7 mouse cellular contexts compared by ENCODE assay signal in genomic region chr14:33313624-33314023, GRCm38 (mm10).
DNase-seq lines count a peak whose midpoint lies in the region; ATAC-seq and TF ChIP-seq lines count a peak whose summit lies in the region.

No protein-coding gene starts in this region.

- H3K4me1 ChIP-seq in G1E (ENCODE audit: insufficient read depth, low read depth, low read length) = no peaks in the 10 kb centered on the region
- H3K4me1 ChIP-seq in bone marrow macrophage, adult 2 months (ENCODE audit: control insufficient read depth, insufficient read depth, low read length) = peaks cover 13% of the 10 kb centered on the region

- TF ChIP-seq POLR2A in bone marrow macrophage, adult 2 months (IDR thresholded peaks at IDR 0.05; ENCODE audit: borderline replicate concordance, low read depth, low read length) = no peak

- H3K4me3 ChIP-seq in G1E (ENCODE audit: low read depth, low read length) = no peak overlapping the region
- H3K4me3 ChIP-seq in bone marrow macrophage, adult 2 months (ENCODE audit: insufficient read depth, low read length) = no peak overlapping the region
- no peak overlapping the region for H3K4me3 ChIP-seq in layer of hippocampus, adult 2 months

- no peaks in the 10 kb centered on the region for H3K36me3 ChIP-seq in G1E (replicated peaks)

- H3K9me3 ChIP-seq in G1E (replicated peaks) = peaks cover 49% of the 10 kb centered on the region

- TF ChIP-seq CTCF in G1E (IDR thresholded peaks at IDR 0.05; ENCODE audit: low read depth, low read length) = peak; percentile 18; the same call in 1 of the 2 replicates
- TF ChIP-seq CTCF in bone marrow macrophage, adult 2 months (IDR thresholded peaks at IDR 0.05; ENCODE audit: low read depth, low read length) = peak; percentile 71
- peak; percentile 97 for TF ChIP-seq CTCF in layer of hippocampus, adult 2 months (conservative IDR thresholded peaks at IDR 0.05)

- DNase-seq in G1E (ENCODE audit: low spot score) = no peak
- DNase-seq in layer of hippocampus, adult 2 months (ENCODE audit: low spot score in 2 of 2) = peak; percentile 67 to 79
- DNase-seq in lung, postnatal 14 days = peak; percentile 67
- peak; percentile 91 for DNase-seq in retina, postnatal 1 day

- no peak overlapping the region for H3K27ac ChIP-seq in bone marrow macrophage, adult 2 months (ENCODE audit: insufficient read depth, low read depth, low read length)
- H3K27ac ChIP-seq in layer of hippocampus, adult 2 months = no peak overlapping the region

- H3K27me3 ChIP-seq in G1E (ENCODE audit: insufficient read depth, low read length) = no peaks in the 10 kb centered on the region

- ATAC-seq in G1E (ENCODE audit: extremely low read depth, insufficient number of reproducible peaks, low FRiP score, poor library complexity, severe bottlenecking) = no peak
- ATAC-seq in erythroblast, adult 5-6 weeks (replicated peaks; ENCODE audit: low FRiP score, poor library complexity, severe bottlenecking) = peak; percentile 59; the same call in 1 of the 2 replicates
- ATAC-seq in hematopoietic stem cell, adult 5-6 weeks (replicated peaks in 1 of 2; ENCODE audit: insufficient read depth in 1 of 2, low FRiP score in 2 of 2, low TSS enrichment in 1 of 2, low read depth in 1 of 2, poor library complexity in 2 of 2, severe bottlenecking in 2 of 2) = peak; percentile 74 to 76

Comparison
In these comparisons a context has a peak if more than half of its experiments do, and no peak if none do; other contexts are left out.
1. CTCF ChIP-seq: peak in every context shown above with its lines; median percentile 97 in layer of hippocampus, adult 2 months; 71 in bone marrow macrophage, adult 2 months; 18 in G1E.